Mouse (Mus musculus): ENCODE measurements around the gene Slc10a1. TPM values are rescaled to one million over a fixed set of nuclear protein-coding genes. Genes with fewer than 3 reads are reported as not detected.

Gene Slc10a1
- polyA plus RNA-seq, 1 experiment from 2014 or later, result 0.95 TPM

DNA sequence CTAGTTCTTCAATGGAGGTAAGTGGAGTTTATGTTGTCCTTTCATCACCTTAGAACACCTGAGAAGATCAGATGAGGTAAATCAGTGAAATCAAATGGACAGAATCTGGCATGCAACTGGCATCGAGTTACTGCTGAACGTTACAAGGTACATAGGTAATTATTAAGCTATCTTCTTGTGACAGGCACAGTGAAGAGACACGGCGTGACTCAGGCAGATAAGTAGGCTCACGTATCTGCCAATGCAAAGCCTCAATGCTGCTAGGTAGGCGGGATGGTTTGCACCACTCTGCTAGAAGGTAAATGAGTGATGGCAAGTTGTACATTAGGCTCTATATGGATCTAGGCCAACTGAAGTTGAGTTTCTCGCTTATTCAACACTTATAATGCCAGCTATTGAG, 38.4 kb downstream of the Slc10a1 start:
- Histone ChIP-seq H3K27ac (ENCODE audit: low read depth, low read length) (no peak overlapping the region), H3K9me3 (ENCODE audit: control insufficient read depth, low read length) (no peaks in the 10 kb centered on the region), H3K36me3 (ENCODE audit: control insufficient read depth, insufficient read depth, low read length) (no peaks in the 10 kb centered on the region), H3K27me3 (replicated peaks; ENCODE audit: control insufficient read depth, insufficient read depth, low read length) (no peaks in the 10 kb centered on the region), H3K4me3 (ENCODE audit: low read depth, low read length) (no peak overlapping the region), H3K4me2 (no peak overlapping the region), H3K9ac (ENCODE audit: low read depth, low read length) (no peak overlapping the region), H3K4me1 (replicated peaks; ENCODE audit: control insufficient read depth, insufficient read depth, low read length) (peaks cover 6% of the 10 kb centered on the region; the same call in 1 of the 2 replicates)
- DNase-seq (ENCODE audit: low spot score), result no peak
- 65% methylated on average over 7 of the region's 7 CpGs for whole genome bisulfite sequencing
- peak; percentile 76 for ATAC-seq (replicated peaks; ENCODE audit: low FRiP score)

DNA sequence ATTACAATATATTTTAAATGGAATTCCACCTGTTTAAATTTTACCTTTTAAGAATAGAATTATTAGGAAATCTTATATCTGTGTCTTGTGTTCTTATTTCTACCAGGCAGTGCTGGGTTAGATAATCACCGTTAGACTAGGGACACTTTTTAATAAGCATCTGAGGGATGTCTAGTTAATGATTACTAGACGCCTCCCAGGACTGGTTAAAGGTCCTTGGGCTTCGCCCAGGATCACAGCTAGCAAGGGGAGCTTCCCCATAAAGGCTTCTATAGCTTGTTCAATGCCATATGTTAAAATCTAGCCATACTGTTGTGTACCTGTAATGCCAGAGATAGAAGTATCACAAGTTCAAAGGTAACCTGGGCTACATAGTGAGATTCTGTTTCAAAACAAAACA, 39.6 kb downstream of the Slc10a1 start:
- no peak overlapping the region for H3K4me2 ChIP-seq

DNA sequence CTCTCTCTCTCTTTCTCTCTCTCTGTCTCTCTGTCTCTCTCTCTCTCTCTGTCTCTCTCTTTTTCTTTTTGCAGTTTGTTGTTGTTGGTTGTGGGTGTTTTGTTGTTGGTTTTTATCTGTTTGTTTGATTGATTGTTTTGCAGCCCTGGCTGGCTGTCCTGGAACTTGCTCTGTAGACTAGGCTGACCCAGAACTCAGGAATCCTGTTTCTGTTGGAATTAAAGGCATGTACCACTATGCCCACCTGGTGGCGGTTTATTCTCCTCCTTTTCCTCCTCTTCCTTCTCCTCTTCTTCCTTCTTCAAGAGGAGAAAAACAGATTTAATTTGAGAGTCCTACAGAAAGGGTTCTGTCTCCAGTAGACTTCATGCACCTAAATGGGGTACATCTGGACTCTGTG, 41.0 kb downstream of the Slc10a1 start:
- ATAC-seq (replicated peaks; ENCODE audit: low FRiP score) (no peak), DNase-seq (ENCODE audit: low spot score) (no peak)
- H3K27me3 ChIP-seq (replicated peaks; ENCODE audit: control insufficient read depth, insufficient read depth, low read length), result peaks cover 2% of the 10 kb centered on the region; the same call in 1 of the 2 replicates
- H3K4me3 ChIP-seq (ENCODE audit: low read depth, low read length), result no peak overlapping the region
- H3K27ac ChIP-seq (ENCODE audit: low read depth, low read length), result no peak overlapping the region
- H3K36me3 ChIP-seq (ENCODE audit: control insufficient read depth, insufficient read depth, low read length), result no peaks in the 10 kb centered on the region
- H3K4me1 ChIP-seq (replicated peaks; ENCODE audit: control insufficient read depth, insufficient read depth, low read length), result peaks cover 6% of the 10 kb centered on the region; the same call in 1 of the 2 replicates
- no peak overlapping the region for H3K9ac ChIP-seq (ENCODE audit: low read depth, low read length)
- 52% methylated on average over 1 of the region's 1 CpGs for WGBS
- no peak overlapping the region for H3K4me2 ChIP-seq
- no peaks in the 10 kb centered on the region for H3K9me3 ChIP-seq (ENCODE audit: control insufficient read depth, low read length)

More for the DNA sequence above, 39.6 kb downstream of the Slc10a1 start:
- Histone ChIP-seq H3K9me3 (ENCODE audit: control insufficient read depth, low read length) (no peaks in the 10 kb centered on the region), H3K36me3 (ENCODE audit: control insufficient read depth, insufficient read depth, low read length) (no peaks in the 10 kb centered on the region), H3K27me3 (replicated peaks; ENCODE audit: control insufficient read depth, insufficient read depth, low read length) (no peaks in the 10 kb centered on the region), H3K4me3 (ENCODE audit: low read depth, low read length) (no peak overlapping the region), H3K9ac (ENCODE audit: low read depth, low read length) (no peak overlapping the region), H3K27ac (ENCODE audit: low read depth, low read length) (peak overlapping the region; percentile 38; the same call in 1 of the 2 replicates), H3K4me1 (replicated peaks; ENCODE audit: control insufficient read depth, insufficient read depth, low read length) (peaks cover 6% of the 10 kb centered on the region; the same call in 1 of the 2 replicates)
- 66% methylated on average over 3 of the region's 3 CpGs for WGBS
- ATAC-seq (replicated peaks; ENCODE audit: low FRiP score) (no peak), DNase-seq (ENCODE audit: low spot score) (no peak)

GRCm38 (mm10) chr12:80926550-80926949, 42.0 kb downstream of the Slc10a1 start:
- Histone ChIP-seq H3K4me2 (no peak overlapping the region), H3K36me3 (ENCODE audit: control insufficient read depth, insufficient read depth, low read length) (no peaks in the 10 kb centered on the region), H3K4me3 (ENCODE audit: low read depth, low read length) (no peak overlapping the region), H3K27ac (ENCODE audit: low read depth, low read length) (no peak overlapping the region), H3K27me3 (replicated peaks; ENCODE audit: control insufficient read depth, insufficient read depth, low read length) (peaks cover 2% of the 10 kb centered on the region; the same call in 1 of the 2 replicates), H3K9ac (ENCODE audit: low read depth, low read length) (no peak overlapping the region), H3K9me3 (ENCODE audit: control insufficient read depth, low read length) (no peaks in the 10 kb centered on the region), H3K4me1 (replicated peaks; ENCODE audit: control insufficient read depth, insufficient read depth, low read length) (peaks cover 6% of the 10 kb centered on the region; the same call in 1 of the 2 replicates)
- ATAC-seq (replicated peaks; ENCODE audit: low FRiP score) (peak; percentile 75), DNase-seq (ENCODE audit: low spot score) (no peak)
- WGBS, result 64% methylated on average over 4 of the region's 4 CpGs

DNA sequence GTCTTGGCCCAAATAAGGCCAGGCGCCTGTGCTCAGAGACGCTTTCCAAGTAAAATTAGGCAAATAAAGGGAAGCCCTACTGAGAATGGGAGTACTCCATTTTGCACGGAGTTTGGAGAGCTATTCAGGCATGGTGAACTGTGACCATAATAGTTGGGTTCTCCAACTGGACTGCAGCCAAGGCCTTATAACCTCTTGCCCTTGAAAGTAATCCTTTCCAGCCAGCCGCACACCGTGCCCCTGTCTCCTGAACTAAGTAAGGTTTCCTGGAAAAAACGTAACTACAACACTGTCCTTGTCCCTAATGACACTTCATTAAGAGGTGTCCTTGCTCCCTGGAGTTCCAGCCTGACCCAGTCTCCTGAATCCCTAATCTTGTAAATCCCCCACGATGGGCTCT, 42.6 kb downstream of the Slc10a1 start:
- peaks cover 4% of the 10 kb centered on the region; the same call in 1 of the 2 replicates for H3K4me1 ChIP-seq (replicated peaks; ENCODE audit: control insufficient read depth, insufficient read depth, low read length)
- no peak overlapping the region for H3K4me3 ChIP-seq (ENCODE audit: low read depth, low read length)
- no peak overlapping the region for H3K27ac ChIP-seq (ENCODE audit: low read depth, low read length)
- H3K36me3 ChIP-seq (ENCODE audit: control insufficient read depth, insufficient read depth, low read length), result no peaks in the 10 kb centered on the region
- WGBS, result 74% methylated on average over 7 of the region's 7 CpGs
- no peak for ATAC-seq (replicated peaks; ENCODE audit: low FRiP score)
- H3K4me2 ChIP-seq, result no peak overlapping the region
- peaks cover 7% of the 10 kb centered on the region for H3K27me3 ChIP-seq (replicated peaks; ENCODE audit: control insufficient read depth, insufficient read depth, low read length)
- DNase-seq (ENCODE audit: low spot score), result no peak
- H3K9ac ChIP-seq (ENCODE audit: low read depth, low read length), result no peak overlapping the region
- H3K9me3 ChIP-seq (ENCODE audit: control insufficient read depth, low read length), result no peaks in the 10 kb centered on the region

- Histone ChIP-seq H3K4me3 (ENCODE audit: low read depth, low read length) (no peak overlapping the region), H3K9me3 (ENCODE audit: control insufficient read depth, low read length) (no peaks in the 10 kb centered on the region), H3K27ac (ENCODE audit: low read depth, low read length) (no peak overlapping the region), H3K4me2 (no peak overlapping the region), H3K36me3 (ENCODE audit: control insufficient read depth, insufficient read depth, low read length) (no peaks in the 10 kb centered on the region), H3K9ac (ENCODE audit: low read depth, low read length) (no peak overlapping the region), H3K4me1 (replicated peaks; ENCODE audit: control insufficient read depth, insufficient read depth, low read length) (peaks cover 4% of the 10 kb centered on the region; the same call in 1 of the 2 replicates), H3K27me3 (replicated peaks; ENCODE audit: control insufficient read depth, insufficient read depth, low read length) (peaks cover 7% of the 10 kb centered on the region)
- DNase-seq (ENCODE audit: low spot score), result no peak
- WGBS, result 83% methylated on average over 3 of the region's 3 CpGs
- ATAC-seq (replicated peaks; ENCODE audit: low FRiP score), result no peak
Observed at GRCm38 (mm10) chr12:80924205-80924604, 44.3 kb downstream of the Slc10a1 start.

GRCm38 (mm10) chr12:80923602-80924001, 44.9 kb downstream of the Slc10a1 start:
- Histone ChIP-seq H3K4me3 (ENCODE audit: low read depth, low read length) (no peak overlapping the region), H3K9me3 (ENCODE audit: control insufficient read depth, low read length) (no peaks in the 10 kb centered on the region), H3K36me3 (ENCODE audit: control insufficient read depth, insufficient read depth, low read length) (no peaks in the 10 kb centered on the region), H3K27me3 (replicated peaks; ENCODE audit: control insufficient read depth, insufficient read depth, low read length) (peaks cover 7% of the 10 kb centered on the region), H3K9ac (ENCODE audit: low read depth, low read length) (no peak overlapping the region), H3K27ac (ENCODE audit: low read depth, low read length) (no peak overlapping the region), H3K4me2 (no peak overlapping the region), H3K4me1 (replicated peaks; ENCODE audit: control insufficient read depth, insufficient read depth, low read length) (peaks cover 4% of the 10 kb centered on the region; the same call in 1 of the 2 replicates)
- no peak for DNase-seq (ENCODE audit: low spot score)
- WGBS, result 55% methylated on average over 5 of the region's 5 CpGs
- ATAC-seq (replicated peaks; ENCODE audit: low FRiP score), result no peak

DNA sequence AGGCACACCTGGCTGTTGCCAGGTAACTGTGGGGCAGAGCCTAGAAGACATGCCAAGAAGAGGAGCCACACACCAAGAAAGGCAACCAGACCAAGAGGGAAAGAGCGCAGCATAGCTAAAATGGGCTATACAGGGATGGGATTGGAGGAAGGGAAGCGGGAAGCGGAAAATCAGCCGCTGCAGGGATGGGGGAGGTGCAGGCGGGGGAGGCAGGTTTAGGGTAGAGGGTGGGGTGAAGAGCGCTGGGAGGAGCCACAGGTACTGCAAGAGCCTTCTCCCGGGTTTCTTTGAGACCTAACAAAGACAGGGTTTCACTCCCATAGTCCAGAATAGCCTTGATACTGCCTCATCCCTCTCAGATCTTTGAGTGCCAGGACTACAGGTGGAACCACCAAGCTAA, 45.6 kb downstream of the Slc10a1 start:
- Histone ChIP-seq H3K9ac (ENCODE audit: low read depth, low read length) (no peak overlapping the region), H3K4me3 (ENCODE audit: low read depth, low read length) (no peak overlapping the region), H3K4me1 (replicated peaks; ENCODE audit: control insufficient read depth, insufficient read depth, low read length) (peaks cover 4% of the 10 kb centered on the region; the same call in 1 of the 2 replicates), H3K9me3 (ENCODE audit: control insufficient read depth, low read length) (no peaks in the 10 kb centered on the region), H3K4me2 (peak overlapping the region; percentile 28; the same call in 1 of the 2 replicates), H3K27ac (ENCODE audit: low read depth, low read length) (no peak overlapping the region), H3K27me3 (replicated peaks; ENCODE audit: control insufficient read depth, insufficient read depth, low read length) (peaks cover 7% of the 10 kb centered on the region), H3K36me3 (ENCODE audit: control insufficient read depth, insufficient read depth, low read length) (no peaks in the 10 kb centered on the region)
- ATAC-seq (replicated peaks; ENCODE audit: low FRiP score), result no peak
- 10% methylated on average over 7 of the region's 7 CpGs for WGBS
- DNase-seq (ENCODE audit: low spot score), result no peak

DNA sequence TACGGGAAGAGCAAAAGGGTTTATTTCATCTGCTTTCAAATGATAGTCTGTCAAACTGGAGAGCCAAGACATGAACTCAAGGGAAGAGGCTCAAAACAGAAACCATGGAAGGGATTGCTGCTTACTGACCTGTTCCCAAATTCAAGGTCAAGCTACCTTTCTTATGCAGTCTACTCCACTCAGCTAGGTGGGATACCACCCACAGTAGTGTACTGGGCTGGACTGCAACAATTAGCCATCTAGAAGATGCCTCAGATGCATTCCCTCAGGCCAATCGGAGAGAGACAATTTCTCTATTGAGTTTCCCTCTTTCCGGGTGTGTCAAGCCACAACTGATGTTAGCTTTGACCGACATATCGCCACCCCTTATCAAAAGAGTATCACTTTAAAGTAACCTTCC, 47.2 kb downstream of the Slc10a1 start:
- H3K9me3 ChIP-seq (ENCODE audit: control insufficient read depth, low read length), result no peaks in the 10 kb centered on the region
- H3K27ac ChIP-seq (ENCODE audit: low read depth, low read length), result no peak overlapping the region
- no peaks in the 10 kb centered on the region for H3K36me3 ChIP-seq (ENCODE audit: control insufficient read depth, insufficient read depth, low read length)
- H3K4me3 ChIP-seq (ENCODE audit: low read depth, low read length), result no peak overlapping the region
- no peak for ATAC-seq (replicated peaks; ENCODE audit: low FRiP score)
- H3K4me1 ChIP-seq (replicated peaks; ENCODE audit: control insufficient read depth, insufficient read depth, low read length), result 0 out of 2 replicates have a peak, but pooled peaks cover 4% of the 10 kb centered on the region
- DNase-seq (ENCODE audit: low spot score), result no peak
- H3K9ac ChIP-seq (ENCODE audit: low read depth, low read length), result no peak overlapping the region
- 84% methylated on average over 5 of the region's 5 CpGs for WGBS
- peaks cover 7% of the 10 kb centered on the region for H3K27me3 ChIP-seq (replicated peaks; ENCODE audit: control insufficient read depth, insufficient read depth, low read length)
- H3K4me2 ChIP-seq, result no peak overlapping the region
